Mouse (Mus musculus): Measurements from ENCODE around the gene Mthfsd. TPM values are rescaled to one million over a fixed set of nuclear protein-coding genes. Genes with fewer than 3 reads are reported as not detected.
A peak's percentile ranks its signal among the peaks of the same experiment; 100 is the strongest.

Mthfsd gene
- polyA plus RNA-seq, 1 experiment from 2014 or later: 60.2 TPM

GRCm38 (mm10) chr8:121074108-121074847 lies 33.9 kb downstream of the Mthfsd start:
- Histone ChIP-seq H3K4me2 (no peak overlapping the region), H3K36me3 (replicated peaks) (no peaks in the 10 kb centered on the region), H3K4me1 (peaks cover 12% of the 10 kb centered on the region), H3K9me3 (no peaks in the 10 kb centered on the region), H3K4me3 (replicated peaks) (no peak overlapping the region), H3K27me3 (peaks cover 100% of the 10 kb centered on the region), H3K9ac (no peak overlapping the region), H3K27ac (no peak overlapping the region)
- WGBS: under 1% methylated on average over 15 of the region's 15 CpGs
- ATAC-seq (ENCODE audit: low FRiP score): no peak

- no peak overlapping the region for H3K9ac ChIP-seq
- no peaks in the 10 kb centered on the region for H3K36me3 ChIP-seq (replicated peaks)
- H3K27me3 ChIP-seq: peaks cover 100% of the 10 kb centered on the region
- H3K4me2 ChIP-seq: no peak overlapping the region
- no peaks in the 10 kb centered on the region for H3K9me3 ChIP-seq
- H3K4me3 ChIP-seq (replicated peaks): peak overlapping the region; percentile 17; the same call in 1 of the 2 replicates
- WGBS: under 1% methylated on average over 48 of the region's 48 CpGs
- H3K27ac ChIP-seq: no peak overlapping the region
- no peak for ATAC-seq (ENCODE audit: low FRiP score)
- H3K4me1 ChIP-seq: peaks cover 12% of the 10 kb centered on the region
Observed at GRCm38 (mm10) chr8:121073174-121074107, 34.8 kb downstream of the Mthfsd start.

- Histone ChIP-seq H3K9ac (no peak overlapping the region), H3K27ac (no peak overlapping the region), H3K4me3 (replicated peaks) (no peak overlapping the region), H3K4me1 (peaks cover 12% of the 10 kb centered on the region), H3K36me3 (replicated peaks) (no peaks in the 10 kb centered on the region), H3K27me3 (peaks cover 95% of the 10 kb centered on the region), H3K4me2 (no peak overlapping the region), H3K9me3 (no peaks in the 10 kb centered on the region)
- no peak for ATAC-seq (ENCODE audit: low FRiP score)
- WGBS: 7% methylated on average over 11 of the region's 11 CpGs
Observed at GRCm38 (mm10) chr8:121072406-121073130, 35.6 kb downstream of the Mthfsd start.

- Histone ChIP-seq H3K4me2 (no peak overlapping the region), H3K4me3 (replicated peaks) (no peak overlapping the region), H3K9me3 (no peaks in the 10 kb centered on the region), H3K27me3 (peaks cover 91% of the 10 kb centered on the region), H3K27ac (no peak overlapping the region), H3K9ac (no peak overlapping the region), H3K4me1 (peaks cover 12% of the 10 kb centered on the region), H3K36me3 (replicated peaks) (no peaks in the 10 kb centered on the region)
- WGBS: 3% methylated on average over 12 of the region's 12 CpGs
- no peak for ATAC-seq (ENCODE audit: low FRiP score)
Observed at GRCm38 (mm10) chr8:121071454-121071853, 36.7 kb downstream of the Mthfsd start.

GRCm38 (mm10) chr8:121063649-121064048 lies 44.5 kb downstream of the Mthfsd start:
- Histone ChIP-seq H3K4me2 (no peak overlapping the region), H3K27me3 (peaks cover 44% of the 10 kb centered on the region), H3K27ac (no peak overlapping the region), H3K4me1 (peaks cover 8% of the 10 kb centered on the region), H3K9me3 (no peaks in the 10 kb centered on the region), H3K4me3 (replicated peaks) (no peak overlapping the region), H3K36me3 (replicated peaks) (no peaks in the 10 kb centered on the region), H3K9ac (no peak overlapping the region)
- WGBS: 30% methylated on average over 13 of the region's 13 CpGs
- no peak for ATAC-seq (ENCODE audit: low FRiP score)

GRCm38 (mm10) chr8:121062521-121062920 lies 45.7 kb downstream of the Mthfsd start:
- H3K4me2 ChIP-seq: no peak overlapping the region
- peaks cover 42% of the 10 kb centered on the region for H3K27me3 ChIP-seq
- no peak overlapping the region for H3K4me3 ChIP-seq (replicated peaks)
- H3K27ac ChIP-seq: no peak overlapping the region
- peaks cover 8% of the 10 kb centered on the region for H3K4me1 ChIP-seq
- WGBS: 89% methylated on average over 6 of the region's 6 CpGs
- no peaks in the 10 kb centered on the region for H3K9me3 ChIP-seq
- ATAC-seq (ENCODE audit: low FRiP score): no peak
- no peaks in the 10 kb centered on the region for H3K36me3 ChIP-seq (replicated peaks)
- no peak overlapping the region for H3K9ac ChIP-seq

GRCm38 (mm10) chr8:121059098-121059497 lies 49.1 kb downstream of the Mthfsd start:
- peaks cover 25% of the 10 kb centered on the region for H3K27me3 ChIP-seq
- H3K4me1 ChIP-seq: peaks cover 7% of the 10 kb centered on the region
- H3K36me3 ChIP-seq (replicated peaks): no peaks in the 10 kb centered on the region
- no peak overlapping the region for H3K27ac ChIP-seq
- WGBS: 75% methylated on average over 7 of the region's 7 CpGs
- H3K4me3 ChIP-seq (replicated peaks): no peak overlapping the region
- no peak overlapping the region for H3K9ac ChIP-seq
- ATAC-seq (ENCODE audit: low FRiP score): 0 out of 2 replicates have a peak, but pooled peaks have one; percentile 23
- H3K4me2 ChIP-seq: no peak overlapping the region
- no peaks in the 10 kb centered on the region for H3K9me3 ChIP-seq

- no peak overlapping the region for H3K4me2 ChIP-seq
- no peaks in the 10 kb centered on the region for H3K4me1 ChIP-seq
- no peak overlapping the region for H3K4me3 ChIP-seq (replicated peaks)
- peaks cover 29% of the 10 kb centered on the region for H3K27me3 ChIP-seq
- no peak overlapping the region for H3K9ac ChIP-seq
- no peaks in the 10 kb centered on the region for H3K9me3 ChIP-seq
- H3K36me3 ChIP-seq (replicated peaks): no peaks in the 10 kb centered on the region
- H3K27ac ChIP-seq: no peak overlapping the region
- 72% methylated on average over 9 of the region's 9 CpGs for WGBS
- ATAC-seq (ENCODE audit: low FRiP score): no peak
Observed at GRCm38 (mm10) chr8:121058081-121058480, 50.1 kb downstream of the Mthfsd start.

- no peaks in the 10 kb centered on the region for H3K4me1 ChIP-seq
- no peak for ATAC-seq (ENCODE audit: low FRiP score)
- H3K27me3 ChIP-seq: peaks cover 17% of the 10 kb centered on the region
- no peaks in the 10 kb centered on the region for H3K9me3 ChIP-seq
- no peaks in the 10 kb centered on the region for H3K36me3 ChIP-seq (replicated peaks)
- no peak overlapping the region for H3K4me3 ChIP-seq (replicated peaks)
- 68% methylated on average over 9 of the region's 9 CpGs for WGBS
- H3K27ac ChIP-seq: no peak overlapping the region
- no peak overlapping the region for H3K4me2 ChIP-seq
- H3K9ac ChIP-seq: no peak overlapping the region
Observed at GRCm38 (mm10) chr8:121047441-121047840, 60.8 kb downstream of the Mthfsd start.

GRCm38 (mm10) chr8:121043719-121044440 lies 64.3 kb downstream of the Mthfsd start:
- WGBS: 67% methylated on average over 19 of the region's 19 CpGs
- no peak overlapping the region for H3K4me2 ChIP-seq
- no peak overlapping the region for H3K4me3 ChIP-seq (replicated peaks)
- 0 out of 2 replicates have a peak, but pooled peaks cover 14% of the 10 kb centered on the region for H3K27me3 ChIP-seq
- H3K4me1 ChIP-seq: no peaks in the 10 kb centered on the region
- no peak for ATAC-seq (ENCODE audit: low FRiP score)
- H3K36me3 ChIP-seq (replicated peaks): no peaks in the 10 kb centered on the region
- no peak overlapping the region for H3K9ac ChIP-seq
- H3K27ac ChIP-seq: no peak overlapping the region
- H3K9me3 ChIP-seq: no peaks in the 10 kb centered on the region
